Mouse (Mus musculus) retina, embryonic 14.5 days (tissue): Measurements from ENCODE around the gene Gm49342.

Source experiments
- DNase-seq: peaks from one replicate; pipeline ENCODE4 v3.0.0-alpha.2; 2015; ENCODE audit warnings: low spot score

The Gm49342 gene

GRCm38 (mm10) chr14:50981207-50981606 is 36.9 kb downstream of the Gm49342 start:
- no peak for DNase-seq

GRCm38 (mm10) chr14:50981837-50982236 is 37.5 kb downstream of the Gm49342 start:
- DNase-seq, result no peak

GRCm38 (mm10) chr14:50987668-50988067 is 43.4 kb downstream of the Gm49342 start:
- no peak for DNase-seq

- no peak for DNase-seq
These were observed 46.7 kb downstream of the Gm49342 start for GRCm38 (mm10) chr14:50991037-50991436.

GRCm38 (mm10) chr14:50997088-50997487 is 52.8 kb downstream of the Gm49342 start:
- no peak for DNase-seq

GRCm38 (mm10) chr14:50997999-50998666 is 53.8 kb downstream of the Gm49342 start:
- no peak for DNase-seq

- DNase-seq, result no peak
These were observed 63.0 kb downstream of the Gm49342 start, which contains the start of gene Rnase10 for GRCm38 (mm10) chr14:51007152-51007801. TSS of gene Rnase10 (plus strand) at chr14:51007751.

GRCm38 (mm10) chr14:51007914-51008713 is 63.8 kb downstream of the Gm49342 start:
- no peak for DNase-seq

- no peak for DNase-seq
These were observed 64.5 kb downstream of the Gm49342 start for GRCm38 (mm10) chr14:51008781-51009180.

GRCm38 (mm10) chr14:51009572-51009971 is 65.3 kb downstream of the Gm49342 start:
- no peak for DNase-seq
